Mouse (Mus musculus) liver, embryonic 14 days (tissue): Measurements from ENCODE around the gene Cox7a1. TPM values are rescaled to one million over a fixed set of nuclear protein-coding genes. Genes with fewer than 3 reads are reported as not detected.

Source experiments
- polyA plus RNA-seq: library from polyadenylated mRNA; depleted of rRNA; stranded (reverse); fragments of >200 nt; gene quantifications from 2 replicates; pipeline ENCODE4 v1.2.3, GENCODE M21; 2012; rRNA removed

Cox7a1 gene
- polyA plus RNA-seq = 2.8 and 3.4 TPM in 2 replicates

GRCm38 (mm10) chr7:30183879-30184289 is at the start of gene Cox7a1:
TSS of gene Cox7a1 (plus strand) at chr7:30184144.

GRCm38 (mm10) chr7:30169583-30170282 is 14.2 kb upstream of the Cox7a1 start, which contains the start of gene Zfp146:
TSS of gene Zfp146 (minus strand) at chr7:30169750.

GRCm38 (mm10) chr7:30198481-30198971 is 14.6 kb downstream of the Cox7a1 start, which contains the start of gene Capns1:
TSS of gene Capns1 (minus strand) at chr7:30198811.

GRCm38 (mm10) chr7:30231669-30232454 is 47.9 kb downstream of the Cox7a1 start, which contains the start of the genes Polr2i and Tbcb:
TSS of gene Polr2i (plus strand) at chr7:30231948.
TSS of gene Tbcb (minus strand) at chr7:30232272.

GRCm38 (mm10) chr7:30235625-30236024 is 51.7 kb downstream of the Cox7a1 start, which contains the start of gene Ovol3:
TSS of gene Ovol3 (minus strand) at chr7:30235725.

Other genes with a start within 250 kb of the Cox7a1 start
- 1.4 and 1.6 TPM in 2 replicates for gene Zfp74, start 230.1 kb upstream of the Cox7a1 start, polyA plus RNA-seq
- gene Zfp568, start 200.2 kb upstream of the Cox7a1 start, polyA plus RNA-seq = 5.8 and 6.6 TPM in 2 replicates
- 0.31 and 0.33 TPM in 2 replicates for gene Zfp14, start 132.8 kb upstream of the Cox7a1 start, polyA plus RNA-seq
- gene Zfp82, start 111.2 kb upstream of the Cox7a1 start, polyA plus RNA-seq = 0.60 and 0.68 TPM in 2 replicates
- 0.02 TPM in 2 replicates for gene Gm26920, start 93.7 kb upstream of the Cox7a1 start, polyA plus RNA-seq
- gene Zfp566, start 93.6 kb upstream of the Cox7a1 start, polyA plus RNA-seq = 1.1 and 1.2 TPM in 2 replicates
- gene Zfp260, start 89.4 kb upstream of the Cox7a1 start, polyA plus RNA-seq = 5.0 and 5.6 TPM in 2 replicates
- 0.57 and 0.73 TPM in 2 replicates for gene Zfp382, start 62.2 kb upstream of the Cox7a1 start, polyA plus RNA-seq
- 22.7 and 23.5 TPM in 2 replicates for gene Zfp146, start 14.4 kb upstream of the Cox7a1 start, polyA plus RNA-seq
- 109 and 119 TPM in 2 replicates for gene Capns1, start 14.7 kb downstream of the Cox7a1 start, polyA plus RNA-seq
- 64.7 and 70.6 TPM in 2 replicates for gene Polr2i, start 47.8 kb downstream of the Cox7a1 start, polyA plus RNA-seq
- 24.6 and 27.0 TPM in 2 replicates for gene Tbcb, start 48.1 kb downstream of the Cox7a1 start, polyA plus RNA-seq
- gene Ovol3, start 51.6 kb downstream of the Cox7a1 start, polyA plus RNA-seq = 0.07 TPM in 1 of 2 replicates, not detected in the other
- gene Thap8, start 96.0 kb downstream of the Cox7a1 start, polyA plus RNA-seq = not detected in 2 replicates
- 12.3 and 12.9 TPM in 2 replicates for gene Wdr62, start 96.3 kb downstream of the Cox7a1 start, polyA plus RNA-seq
- gene Clip3, start 107.6 kb downstream of the Cox7a1 start, polyA plus RNA-seq = 0.85 and 0.99 TPM in 2 replicates
- gene Alkbh6, start 124.6 kb downstream of the Cox7a1 start, polyA plus RNA-seq = 13.6 and 13.9 TPM in 2 replicates
- gene Syne4, start 130.7 kb downstream of the Cox7a1 start, polyA plus RNA-seq = 9.4 and 10.6 TPM in 2 replicates
- gene E130208F15Rik, start 137.6 kb downstream of the Cox7a1 start, polyA plus RNA-seq = 0.12 and 0.16 TPM in 2 replicates
- 4.5 and 5.2 TPM in 2 replicates for gene Sdhaf1, start 139.8 kb downstream of the Cox7a1 start, polyA plus RNA-seq
- 1.1 and 1.2 TPM in 2 replicates for gene Lrfn3, start 178.6 kb downstream of the Cox7a1 start, polyA plus RNA-seq
- 65.2 and 83.0 TPM in 2 replicates for gene Tyrobp, start 229.6 kb downstream of the Cox7a1 start, polyA plus RNA-seq
- 2.0 and 2.7 TPM in 2 replicates for gene Hcst, start 235.7 kb downstream of the Cox7a1 start, polyA plus RNA-seq
- 0.76 and 1.2 TPM in 2 replicates for gene Nfkbid, start 237.6 kb downstream of the Cox7a1 start, polyA plus RNA-seq